Mouse (Mus musculus) frontal cortex, postnatal 14 days (tissue): ENCODE measurements at regions not wholly inside any gene's neighbourhood (a gene's known extent, or its start where the extent isn't known, plus 50 kb on each side); places are given as distances from the start of the nearest gene placed in this dataset.
A peak's percentile ranks its signal among the peaks of the same experiment; 100 is the strongest.
"Not testable (repeated sequence)": the region's sequence is repeated elsewhere in the genome, so short reads cannot be mapped to it uniquely, and the experiment has no call there.

Experiments used
- DNase-seq, 2 experiments: peaks; one replicate each; pipeline ENCODE4 v3.0.0; 2022; ENCODE audit warnings: low spot score in 2 of 2

- DNase-seq: no peak
Observed at GRCm38 (mm10) chr8:100206557-100207349, 790.5 kb upstream of the Cdh8 start.

GRCm38 (mm10) chr8:100193228-100193627, 777.0 kb upstream of the Cdh8 start:
- no peak for DNase-seq

GRCm38 (mm10) chr8:100190698-100191097, 774.4 kb upstream of the Cdh8 start:
- DNase-seq: no peak

GRCm38 (mm10) chr8:100187976-100188375, 771.7 kb upstream of the Cdh8 start:
- DNase-seq: no peak

- no peak for DNase-seq
Observed at GRCm38 (mm10) chr8:100176502-100176901, 760.2 kb upstream of the Cdh8 start.

GRCm38 (mm10) chr8:100145411-100145810, 729.1 kb upstream of the Cdh8 start:
- DNase-seq: no peak

- no peak for DNase-seq
Observed at GRCm38 (mm10) chr8:100144124-100144680, 727.9 kb upstream of the Cdh8 start.

- no peak for DNase-seq
Observed at GRCm38 (mm10) chr8:100104412-100105365, 688.4 kb upstream of the Cdh8 start.

GRCm38 (mm10) chr8:100101957-100102356, 685.7 kb upstream of the Cdh8 start:
- DNase-seq: no peak

- DNase-seq: no peak
Observed at GRCm38 (mm10) chr8:100072059-100072729, 655.9 kb upstream of the Cdh8 start.

GRCm38 (mm10) chr8:100069761-100070160, 653.5 kb upstream of the Cdh8 start:
- DNase-seq: no peak

- peak in 1 of 2 experiments; percentile 20 for DNase-seq
Observed at GRCm38 (mm10) chr8:100038931-100039330, 622.7 kb upstream of the Cdh8 start.

GRCm38 (mm10) chr8:100034474-100034873, 618.2 kb upstream of the Cdh8 start:
- DNase-seq: no peak

GRCm38 (mm10) chr8:100030358-100030757, 614.1 kb upstream of the Cdh8 start:
- not testable (repeated sequence) for DNase-seq

- no peak for DNase-seq
Observed at GRCm38 (mm10) chr8:100015638-100016037, 599.4 kb upstream of the Cdh8 start.

GRCm38 (mm10) chr8:99999554-99999953, 583.3 kb upstream of the Cdh8 start:
- no peak for DNase-seq

GRCm38 (mm10) chr8:99983696-99984095, 567.4 kb upstream of the Cdh8 start:
- DNase-seq: no peak

GRCm38 (mm10) chr8:99954697-99955096, 538.4 kb upstream of the Cdh8 start:
- DNase-seq: no peak

GRCm38 (mm10) chr8:99953876-99954275, 537.6 kb upstream of the Cdh8 start:
- no peak for DNase-seq

- no peak for DNase-seq
Observed at GRCm38 (mm10) chr8:99933159-99933558, 516.9 kb upstream of the Cdh8 start.
